Mouse (Mus musculus) spleen, postnatal 14 days (tissue): ENCODE results near the gene Rgs12.

ENCODE experiments used
- DNase-seq, 2 experiments: peaks; one replicate each; pipeline ENCODE4 v3.0.0; 2021 to 2022; ENCODE audit warnings: low spot score in 2 of 2

Rgs12 gene

GRCm38 (mm10) chr5:34981734-34982133 is 32.5 kb downstream of the Rgs12 start:
- DNase-seq, result no peak

- DNase-seq, result no peak
Observed at GRCm38 (mm10) chr5:34984933-34985332, 35.7 kb downstream of the Rgs12 start.

- DNase-seq, result peak; percentile 66 to 75
Observed at GRCm38 (mm10) chr5:34985867-34986266, 36.6 kb downstream of the Rgs12 start.

GRCm38 (mm10) chr5:34987396-34987795 is 38.2 kb downstream of the Rgs12 start:
- DNase-seq, result no peak

GRCm38 (mm10) chr5:34988690-34989089 is 39.4 kb downstream of the Rgs12 start:
- DNase-seq, result no peak

- no peak for DNase-seq
Observed at GRCm38 (mm10) chr5:34989321-34989772, 40.1 kb downstream of the Rgs12 start.

- no peak for DNase-seq
Observed at GRCm38 (mm10) chr5:34998754-34999153, 49.5 kb downstream of the Rgs12 start.

- no peak for DNase-seq
Observed at GRCm38 (mm10) chr5:34999281-34999680, 50.0 kb downstream of the Rgs12 start.

GRCm38 (mm10) chr5:35000323-35000722 is 51.1 kb downstream of the Rgs12 start:
- no peak for DNase-seq

GRCm38 (mm10) chr5:35001144-35001543 is 51.9 kb downstream of the Rgs12 start:
- DNase-seq, result no peak

GRCm38 (mm10) chr5:35003611-35004162 is 54.4 kb downstream of the Rgs12 start:
- no peak for DNase-seq

- DNase-seq, result no peak
Observed at GRCm38 (mm10) chr5:35004769-35005168, 55.5 kb downstream of the Rgs12 start.

- no peak for DNase-seq
Observed at GRCm38 (mm10) chr5:35005659-35006058, 56.4 kb downstream of the Rgs12 start.

GRCm38 (mm10) chr5:35006599-35006998 is 57.4 kb downstream of the Rgs12 start:
- DNase-seq, result no peak

GRCm38 (mm10) chr5:35009163-35009562 is 59.9 kb downstream of the Rgs12 start:
- DNase-seq, result no peak

GRCm38 (mm10) chr5:35010656-35011055 is 61.4 kb downstream of the Rgs12 start:
- no peak for DNase-seq

GRCm38 (mm10) chr5:35011156-35011923 is 62.1 kb downstream of the Rgs12 start:
- DNase-seq, result no peak

- no peak for DNase-seq
Observed at GRCm38 (mm10) chr5:35014036-35014435, 64.8 kb downstream of the Rgs12 start.

- no peak for DNase-seq
Observed at GRCm38 (mm10) chr5:35019673-35020300, 70.5 kb downstream of the Rgs12 start.

GRCm38 (mm10) chr5:35020410-35021241 is 71.4 kb downstream of the Rgs12 start:
- DNase-seq, result no peak

- peak; percentile 42 to 45 for DNase-seq
Observed at GRCm38 (mm10) chr5:35024975-35025374, 75.7 kb downstream of the Rgs12 start.

- DNase-seq, result no peak
Observed at GRCm38 (mm10) chr5:35029303-35029702, 80.1 kb downstream of the Rgs12 start.
